Comparison of ENCODE assay signal across 8 mouse cellular contexts in genomic region chr13:29610051-29610931, GRCm38 (mm10).
DNase-seq lines count a peak whose midpoint lies in the region; ATAC-seq lines count a peak whose summit lies in the region.

No protein-coding gene starts in this region.

- peak; percentile 57 for ATAC-seq in common myeloid progenitor, adult 5-6 weeks (replicated peaks; ENCODE audit: low read depth, poor library complexity, severe bottlenecking)
- ATAC-seq in activated CD4-positive, CD25-positive, alpha-beta regulatory T cell, adult 4 months = no peak

- H3K4me3 ChIP-seq in hindbrain, embryonic 10.5 days = no peak overlapping the region

- peak; percentile 48 for DNase-seq in kidney, postnatal 14 days
- no peak for DNase-seq in kidney, adult 11 months
- DNase-seq in hindbrain, embryonic 10.5 days (ENCODE audit: low spot score) = peak; percentile 35
- peak; percentile 33 for DNase-seq in neural tube, embryonic 10.5 days (ENCODE audit: extremely low spot score, low spot score)
- no peak for DNase-seq in left cerebral cortex, adult 8-10 months (ENCODE audit: low spot score in 2 of 2)
- DNase-seq in cerebellum, postnatal 36 days = no peak

- H3K27me3 ChIP-seq in hindbrain, embryonic 10.5 days (ENCODE audit: insufficient read depth, poor library complexity, severe bottlenecking) = no peaks in the 10 kb centered on the region

- H3K9me3 ChIP-seq in hindbrain, embryonic 10.5 days = no peaks in the 10 kb centered on the region

- peak overlapping the region; percentile 62 for H3K27ac ChIP-seq in hindbrain, embryonic 10.5 days

- 28% methylated on average over 13 of the region's 13 CpGs for WGBS in hindbrain, embryonic 10.5 days

- peaks cover 43% of the 10 kb centered on the region for H3K4me1 ChIP-seq in hindbrain, embryonic 10.5 days (replicated peaks)

- H3K36me3 ChIP-seq in hindbrain, embryonic 10.5 days = no peaks in the 10 kb centered on the region

Comparison
In these comparisons a context has a peak if more than half of its experiments do, and no peak if none do; other contexts are left out.
1. DNase-seq: peak in kidney, postnatal 14 days (single experiment), hindbrain, embryonic 10.5 days (single experiment) and neural tube, embryonic 10.5 days (single experiment); none in kidney, adult 11 months (single experiment), left cerebral cortex, adult 8-10 months (0 of 2) and cerebellum, postnatal 36 days (0 of 2).